Mouse (Mus musculus) bone marrow, adult 2 months (tissue): ENCODE results near the gene Fnip2. TPM values are rescaled to one million over a fixed set of nuclear protein-coding genes. Genes with fewer than 3 reads are reported as not detected.
A peak's percentile ranks its signal among the peaks of the same experiment; 100 is the strongest.

ENCODE experiments used
- H3K27ac ChIP-seq: fragments of 200-500 bp; 2 replicates; pipeline ENCODE4 v1.5.1; 2012; ENCODE audit warnings: low read depth, mild to moderate bottlenecking, control low read depth, inconsistent platforms, low read length; ENCODE audit not compliant: control insufficient read depth, poor library complexity, insufficient read depth
- H3K4me1 ChIP-seq: fragments of 200-500 bp; 2 replicates; pipeline ENCODE4 v1.6.1; 2011; ENCODE audit warnings: low read length; ENCODE audit not compliant: control insufficient read depth, insufficient read depth
- H3K4me3 ChIP-seq: fragments of 200-500 bp; replicated peaks from 2 replicates; pipeline ENCODE3; 2011; ENCODE audit warnings: mild to moderate bottlenecking, low read depth, low read length, control low read depth; ENCODE audit not compliant: control insufficient read depth
- CTCF ChIP-seq: fragments of 200-500 bp; IDR thresholded peaks from 2 replicates; pipeline ENCODE4 v1.5.1; 2011; ENCODE audit warnings: low read length, control low read depth; ENCODE audit not compliant: control insufficient read depth, insufficient read depth
- POLR2A ChIP-seq: fragments of 200-500 bp; IDR thresholded peaks from 2 replicates; pipeline ENCODE4 v1.6.1; 2011; ENCODE audit warnings: low read depth, mild to moderate bottlenecking, control low read depth, low read length, borderline replicate concordance; ENCODE audit not compliant: control insufficient read depth
- WGBS: fragments of 180-500 bp; shearing (Covaris S2); methylation state at CpG from one replicate; pipeline ENCODE4 v1.1.7; 2018; 5-methylcytosine and 5-hydroxymethylcytosine counted together
- polyA plus RNA-seq: library from polyadenylated mRNA; stranded (reverse); fragments of >200 nt; gene quantifications from 2 replicates; pipeline ENCODE4 v1.2.4, GENCODE M21; 2011; ENCODE audit warnings: low replicate concordance; ENCODE audit not compliant: missing spikeins, insufficient read depth, insufficient read length

The Fnip2 gene
- polyA plus RNA-seq, 1 experiment, result 10.8 TPM

DNA sequence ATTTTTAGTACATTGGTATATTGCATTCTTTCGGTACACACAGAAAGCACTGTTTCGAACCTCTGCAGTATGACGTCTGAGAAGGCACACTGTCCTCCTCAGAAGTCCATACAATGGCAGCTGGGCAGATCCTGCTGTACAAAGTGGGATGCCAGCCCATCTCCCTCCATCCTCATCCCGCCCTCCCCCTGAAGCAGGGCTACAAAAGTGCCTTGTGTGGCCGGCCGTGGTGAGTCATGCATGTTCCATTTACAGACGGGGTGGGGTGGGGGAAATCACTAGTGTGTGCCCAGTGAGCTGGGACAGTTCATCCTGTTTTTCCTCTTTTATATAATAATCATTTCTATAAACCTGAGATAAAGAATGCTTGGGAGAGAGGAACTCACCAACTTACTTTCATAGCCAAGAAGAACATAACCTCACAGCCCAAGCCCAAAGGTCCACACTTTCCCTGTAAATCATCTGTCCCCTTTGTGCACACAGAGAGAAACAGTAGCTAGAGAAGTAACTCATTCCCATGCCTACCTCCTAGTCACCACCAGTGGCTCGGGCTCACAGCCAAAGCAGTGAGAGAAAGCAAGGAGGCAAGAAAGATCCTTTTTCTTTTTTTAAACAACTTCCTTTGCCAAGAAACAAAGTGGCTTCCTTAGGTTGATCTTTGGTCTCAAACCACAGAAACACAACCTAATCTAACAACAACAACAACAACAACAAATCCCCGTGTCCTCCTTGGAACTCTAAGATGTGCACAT, 8.4 kb downstream of the Fnip2 start:
- Histone ChIP-seq H3K27ac (no peak overlapping the region), H3K4me3 (no peak overlapping the region), H3K4me1 (peaks cover 2% of the 10 kb centered on the region; the same call in 1 of the 2 replicates)
- 54% methylated on average over 9 of the region's 9 CpGs for WGBS
- TF ChIP-seq CTCF (no peak), POLR2A (no peak)

DNA sequence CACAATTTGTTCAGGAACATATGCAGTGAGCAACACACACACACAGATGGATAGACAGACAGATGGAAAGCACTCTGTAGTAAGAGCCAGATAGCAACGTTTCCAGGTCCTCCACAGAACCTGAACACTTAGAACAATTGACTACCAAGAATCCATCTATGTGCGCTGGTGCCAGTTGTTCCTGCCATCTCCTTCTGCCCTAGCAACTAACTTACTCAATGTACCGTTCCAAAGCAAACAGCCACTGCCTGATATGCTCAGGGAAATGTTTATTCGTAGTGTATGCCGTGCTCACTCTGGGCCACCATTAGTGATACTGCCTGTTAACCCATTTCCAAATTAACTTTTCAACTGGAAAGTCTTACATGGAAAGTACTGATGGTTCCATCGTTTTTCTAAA, 12.5 kb downstream of the Fnip2 start:
- Histone ChIP-seq H3K27ac (no peak overlapping the region), H3K4me1 (no peaks in the 10 kb centered on the region; the same call in 1 of the 2 replicates), H3K4me3 (no peak overlapping the region)
- 88% methylated on average over 6 of the region's 6 CpGs for WGBS
- TF ChIP-seq CTCF (no peak), POLR2A (no peak)

DNA sequence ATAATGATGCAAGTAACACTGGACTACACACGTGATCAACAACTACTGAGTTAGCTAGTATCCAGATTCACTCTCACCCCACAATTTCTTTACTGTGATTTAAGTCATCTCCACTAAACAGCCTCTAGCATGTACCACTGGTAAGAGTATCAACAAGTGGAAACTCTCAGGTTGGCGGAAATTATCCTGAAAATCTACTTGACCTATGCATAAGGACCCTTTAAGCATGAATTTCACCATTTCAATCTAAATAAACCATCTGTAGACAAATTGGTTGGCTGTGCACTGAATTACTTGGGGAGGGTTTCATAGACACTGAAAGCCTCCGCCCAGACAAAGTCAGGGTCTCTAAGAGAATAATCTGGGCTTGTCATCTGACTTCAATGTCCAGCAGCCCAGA, 13.8 kb downstream of the Fnip2 start:
- WGBS, result 87% methylated on average over 3 of the region's 3 CpGs
- H3K4me3 ChIP-seq, result no peak overlapping the region
- TF ChIP-seq CTCF, result no peak
- no peak for TF ChIP-seq POLR2A
- no peaks in the 10 kb centered on the region for H3K4me1 ChIP-seq
- H3K27ac ChIP-seq, result no peak overlapping the region

DNA sequence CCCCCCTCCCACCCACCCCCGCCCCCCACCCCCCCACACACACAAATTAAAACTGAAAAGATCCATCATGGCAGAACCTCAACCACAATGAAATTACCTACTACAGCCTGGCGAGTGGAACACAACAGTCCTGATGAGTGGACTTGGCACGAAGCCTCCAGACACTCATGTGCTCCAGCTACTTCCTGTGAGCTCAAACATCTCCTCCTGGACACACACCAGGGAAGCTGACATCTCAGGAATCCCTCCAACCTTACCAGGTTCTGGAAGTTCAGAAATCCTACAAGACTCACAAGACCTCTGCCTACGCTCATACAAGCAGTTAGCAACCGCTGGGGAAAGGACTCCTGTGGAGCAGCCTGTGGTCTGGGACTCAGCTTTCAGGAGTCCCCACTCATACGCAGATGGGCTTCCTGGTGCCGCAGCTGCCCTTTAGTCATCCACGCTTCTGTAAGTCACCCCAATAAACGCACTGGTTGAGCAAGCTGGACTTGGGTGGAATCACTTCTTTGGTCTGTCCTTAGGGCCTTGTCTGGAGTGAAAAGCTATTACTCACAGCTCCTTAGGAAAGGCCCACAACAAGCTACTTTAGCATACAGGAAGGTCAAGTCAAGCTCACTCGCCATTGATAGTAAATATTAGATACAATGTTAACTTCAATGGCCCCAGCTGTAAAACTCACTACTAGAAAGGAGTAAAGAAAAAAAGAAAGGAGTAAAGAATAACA, 15.6 kb downstream of the Fnip2 start:
- H3K4me3 ChIP-seq, result no peak overlapping the region
- TF ChIP-seq CTCF (no peak), POLR2A (no peak)
- WGBS, result 87% methylated on average over 10 of the region's 10 CpGs
- no peak overlapping the region for H3K27ac ChIP-seq
- H3K4me1 ChIP-seq, result no peaks in the 10 kb centered on the region

DNA sequence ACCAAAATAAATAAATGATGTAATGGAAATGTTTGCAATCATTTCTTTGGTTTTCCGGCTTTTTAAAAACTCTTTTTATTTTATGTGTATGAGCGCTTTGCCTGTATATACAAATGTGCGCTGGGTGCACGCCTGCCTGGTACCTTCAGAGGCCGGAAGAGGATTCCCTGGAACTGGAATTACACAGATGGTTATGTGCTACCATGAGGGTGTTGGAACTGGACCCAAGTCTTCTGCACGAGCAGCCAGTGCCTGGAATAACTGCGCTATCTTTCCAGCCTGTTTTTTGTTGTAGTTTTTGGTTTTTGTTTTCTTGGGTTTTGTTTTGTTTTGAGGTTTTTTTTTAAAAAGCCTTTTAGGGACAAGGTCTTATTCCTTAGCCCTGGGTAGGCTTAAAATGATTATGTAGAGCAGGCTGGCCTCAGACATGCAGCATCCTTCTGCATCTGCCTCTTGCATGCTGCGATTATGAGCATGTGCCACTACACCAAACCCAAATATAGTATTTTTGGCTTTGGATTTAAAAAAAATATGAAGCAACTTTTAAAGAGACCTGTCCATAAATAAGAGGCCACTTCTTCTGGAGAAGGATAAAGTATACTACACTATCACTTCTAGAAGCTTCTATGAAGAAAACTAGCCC, 17.7 kb downstream of the Fnip2 start:
- WGBS, result 95% methylated on average over 8 of the region's 8 CpGs
- H3K4me1 ChIP-seq, result no peaks in the 10 kb centered on the region
- H3K4me3 ChIP-seq, result no peak overlapping the region
- no peak overlapping the region for H3K27ac ChIP-seq
- TF ChIP-seq CTCF, result no peak
- TF ChIP-seq POLR2A, result no peak

DNA sequence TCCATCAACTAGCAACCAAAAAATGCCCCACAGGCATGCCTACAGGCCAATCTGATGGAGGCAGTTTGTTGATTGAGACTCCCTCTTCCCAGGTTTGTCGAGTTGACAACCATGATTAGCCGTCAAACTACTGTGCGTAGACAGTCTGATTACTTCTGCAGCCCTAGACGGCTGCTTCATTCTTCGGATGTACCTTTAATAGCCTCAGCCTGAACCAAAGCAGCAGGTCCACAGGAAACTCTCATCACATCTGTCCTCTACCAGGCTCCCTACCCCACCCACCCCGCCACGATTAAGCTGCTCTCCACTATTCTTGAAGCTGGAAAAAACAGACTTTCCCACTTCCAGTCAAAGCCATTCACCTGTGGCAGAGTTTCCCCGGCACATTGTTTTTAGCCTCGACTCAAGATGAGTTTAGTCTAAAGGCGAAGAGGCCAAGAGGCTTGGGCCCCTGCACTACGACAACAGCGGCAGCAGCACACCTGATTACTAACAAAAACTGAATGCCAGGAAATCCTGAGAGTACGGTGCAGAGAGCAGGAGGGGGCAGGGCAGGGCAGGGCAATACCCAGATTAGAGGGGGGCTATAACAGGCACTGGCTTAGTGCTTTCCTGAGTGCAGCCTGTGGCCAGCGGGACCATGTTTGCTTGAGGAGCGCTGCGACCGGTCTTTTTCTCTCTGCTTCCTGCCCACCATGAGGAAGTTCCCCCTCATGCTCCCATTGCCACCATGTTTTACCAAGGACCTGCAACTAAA, 18.7 kb downstream of the Fnip2 start:
- Histone ChIP-seq H3K4me1 (no peaks in the 10 kb centered on the region), H3K27ac (no peak overlapping the region), H3K4me3 (no peak overlapping the region)
- WGBS, result 61% methylated on average over 17 of the region's 17 CpGs
- TF ChIP-seq CTCF, result no peak
- no peak for TF ChIP-seq POLR2A

DNA sequence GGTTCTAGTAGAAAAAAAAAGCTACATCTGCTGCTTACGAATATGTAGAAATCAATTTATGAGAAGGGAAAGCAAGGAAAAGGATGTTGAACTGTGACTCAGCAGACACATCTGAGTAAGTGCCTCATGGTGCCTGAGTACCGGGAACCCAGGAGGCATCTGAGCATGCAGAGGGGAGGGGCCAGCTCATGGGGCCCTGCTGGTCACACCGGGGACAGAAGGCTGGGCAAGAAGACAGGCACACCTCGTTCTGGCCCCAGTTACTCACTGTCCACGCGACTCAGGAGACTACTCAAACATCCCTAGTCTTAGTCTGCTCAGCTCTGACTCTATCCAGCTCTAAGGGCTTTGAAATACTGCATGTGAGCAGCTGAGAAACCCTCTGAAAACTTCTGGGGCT, 25.0 kb downstream of the Fnip2 start:
- no peak overlapping the region for H3K27ac ChIP-seq
- TF ChIP-seq POLR2A, result no peak
- peak; percentile 10; the same call in 1 of the 2 replicates for TF ChIP-seq CTCF
- 9% methylated on average over 6 of the region's 6 CpGs for WGBS
- H3K4me3 ChIP-seq, result no peak overlapping the region
- peaks cover 3% of the 10 kb centered on the region; the same call in 1 of the 2 replicates for H3K4me1 ChIP-seq

DNA sequence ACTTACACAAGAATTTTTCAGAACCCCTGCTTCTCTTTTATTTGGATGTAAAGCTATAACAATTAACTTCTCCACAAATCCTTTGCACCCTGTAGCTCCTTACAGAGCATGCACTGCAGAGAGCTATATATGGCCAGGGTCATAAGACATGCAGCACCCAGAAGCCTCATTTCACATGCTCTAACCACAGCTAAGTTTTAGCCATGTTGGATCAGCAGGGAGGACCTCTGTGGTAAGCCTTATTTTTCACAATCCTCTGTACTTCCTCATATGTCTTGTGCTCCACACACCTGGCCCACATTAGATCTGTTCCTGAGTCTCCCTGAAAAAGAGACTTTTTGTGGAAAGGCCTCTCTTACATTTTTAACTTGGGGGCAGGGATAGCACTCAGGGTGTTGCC, 27.9 kb downstream of the Fnip2 start:
- Histone ChIP-seq H3K27ac (peak overlapping the region; percentile 10; the same call in 1 of the 2 replicates), H3K4me1 (peaks cover 5% of the 10 kb centered on the region; the same call in 1 of the 2 replicates), H3K4me3 (no peak overlapping the region)
- TF ChIP-seq CTCF (no peak), POLR2A (no peak)

DNA sequence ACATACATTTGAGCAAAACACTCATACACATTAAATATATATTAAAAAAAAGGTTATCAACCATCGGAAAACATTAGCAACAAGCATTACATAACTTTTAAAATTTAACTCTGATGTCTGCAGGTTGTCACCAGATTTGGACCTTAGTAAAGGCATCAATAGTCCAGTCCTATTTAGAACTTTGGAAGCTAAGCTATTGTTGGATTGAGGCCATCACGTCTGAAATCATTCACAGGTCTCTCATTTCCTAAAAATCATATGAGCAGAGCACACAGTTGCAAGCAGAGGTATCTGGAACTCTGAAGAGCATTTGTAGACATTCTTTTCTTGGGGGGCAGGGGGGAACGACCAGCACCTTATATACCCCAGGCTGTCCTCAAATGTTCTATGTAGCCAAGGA, 28.5 kb downstream of the Fnip2 start:
- 74% methylated on average over 3 of the region's 3 CpGs for WGBS
- no peak overlapping the region for H3K4me3 ChIP-seq
- no peak overlapping the region for H3K27ac ChIP-seq
- peaks cover 5% of the 10 kb centered on the region; the same call in 1 of the 2 replicates for H3K4me1 ChIP-seq
- TF ChIP-seq POLR2A (no peak), CTCF (no peak)
